Mouse (Mus musculus): ENCODE measurements around the gene Ube2g2. TPM values are rescaled to one million over a fixed set of nuclear protein-coding genes. Genes with fewer than 3 reads are reported as not detected.

Ube2g2 gene
- polyA plus RNA-seq, 1 experiment from 2014 or later = 52.1 TPM

- H3K36me3 ChIP-seq (ENCODE audit: inconsistent target) = peaks cover 85% of the 10 kb centered on the region
- no peak overlapping the region for H3K4me3 ChIP-seq (ENCODE audit: inconsistent target)
- H3K27ac ChIP-seq = no peak overlapping the region
- 89% methylated on average over 6 of the region's 6 CpGs for WGBS (ENCODE audit: missing documents)
- H3K79me2 ChIP-seq (ENCODE audit: inconsistent target) = peaks cover 56% of the 10 kb centered on the region
Measured at GRCm38 (mm10) chr10:77591546-77591945, 30.5 kb upstream of the Ube2g2 start.

GRCm38 (mm10) chr10:77596060-77596459 lies 26.0 kb upstream of the Ube2g2 start:
- WGBS (ENCODE audit: missing documents) = 96% methylated on average over 2 of the region's 2 CpGs

GRCm38 (mm10) chr10:77603021-77603420 lies 19.1 kb upstream of the Ube2g2 start:
- H3K36me3 ChIP-seq (ENCODE audit: inconsistent target) = peaks cover 8% of the 10 kb centered on the region; the same call in 1 of the 2 replicates
- no peak overlapping the region for H3K27ac ChIP-seq
- peaks cover 14% of the 10 kb centered on the region for H3K79me2 ChIP-seq (ENCODE audit: inconsistent target)
- WGBS (ENCODE audit: missing documents) = 88% methylated on average over 4 of the region's 4 CpGs
- H3K4me3 ChIP-seq (ENCODE audit: inconsistent target) = no peak overlapping the region

More at GRCm38 (mm10) chr10:77596060-77596459, 26.0 kb upstream of the Ube2g2 start:
- H3K79me2 ChIP-seq (ENCODE audit: inconsistent target) = peaks cover 10% of the 10 kb centered on the region
- no peak overlapping the region for H3K4me3 ChIP-seq (ENCODE audit: inconsistent target)
- H3K27ac ChIP-seq = no peak overlapping the region
- H3K36me3 ChIP-seq (ENCODE audit: inconsistent target) = peaks cover 73% of the 10 kb centered on the region

- Histone ChIP-seq H3K27ac (no peak overlapping the region), H3K36me3 (ENCODE audit: inconsistent target) (no peaks in the 10 kb centered on the region; the same call in 1 of the 2 replicates), H3K4me3 (ENCODE audit: inconsistent target) (no peak overlapping the region), H3K79me2 (ENCODE audit: inconsistent target) (peaks cover 25% of the 10 kb centered on the region)
- 98% methylated on average over 6 of the region's 6 CpGs for WGBS (ENCODE audit: missing documents)
Measured at GRCm38 (mm10) chr10:77604111-77604510, 18.0 kb upstream of the Ube2g2 start.

GRCm38 (mm10) chr10:77604958-77605357 lies 17.1 kb upstream of the Ube2g2 start:
- Histone ChIP-seq H3K36me3 (ENCODE audit: inconsistent target) (peaks cover 2% of the 10 kb centered on the region; the same call in 1 of the 2 replicates), H3K27ac (no peak overlapping the region), H3K79me2 (ENCODE audit: inconsistent target) (peaks cover 34% of the 10 kb centered on the region), H3K4me3 (ENCODE audit: inconsistent target) (no peak overlapping the region)
- WGBS (ENCODE audit: missing documents) = 74% methylated on average over 5 of the region's 5 CpGs

- H3K27ac ChIP-seq = peak overlapping the region; percentile 36
- WGBS (ENCODE audit: missing documents) = 43% methylated on average over 1 of the region's 1 CpGs
- H3K4me3 ChIP-seq (ENCODE audit: inconsistent target) = no peak overlapping the region
- peaks cover 38% of the 10 kb centered on the region for H3K79me2 ChIP-seq (ENCODE audit: inconsistent target)
- peaks cover 6% of the 10 kb centered on the region for H3K36me3 ChIP-seq (ENCODE audit: inconsistent target)
Measured at GRCm38 (mm10) chr10:77605368-77605767, 16.7 kb upstream of the Ube2g2 start.

- H3K36me3 ChIP-seq (ENCODE audit: inconsistent target) = peaks cover 14% of the 10 kb centered on the region
- 1% methylated on average over 102 of the region's 119 CpGs for WGBS (ENCODE audit: missing documents)
Measured at GRCm38 (mm10) chr10:77605908-77606826, 15.9 kb upstream of the Ube2g2 start, which contains the start of the genes Sumo3 and Gm49325. Gene Sumo3 (plus strand): TSS chr10:77606097. Gene Gm49325 (plus strand): TSS chr10:77606197.

GRCm38 (mm10) chr10:77606855-77607254 lies 15.2 kb upstream of the Ube2g2 start:
- Histone ChIP-seq H3K27ac (peak overlapping the region; percentile 76), H3K36me3 (ENCODE audit: inconsistent target) (peaks cover 21% of the 10 kb centered on the region), H3K79me2 (ENCODE audit: inconsistent target) (peaks cover 53% of the 10 kb centered on the region), H3K4me3 (ENCODE audit: inconsistent target) (peak overlapping the region; percentile 70)
- 10% methylated on average over 7 of the region's 7 CpGs for WGBS (ENCODE audit: missing documents)

More at GRCm38 (mm10) chr10:77605908-77606826, 15.9 kb upstream of the Ube2g2 start, which contains the start of the genes Sumo3 and Gm49325:
- Histone ChIP-seq H3K79me2 (ENCODE audit: inconsistent target) (peaks cover 46% of the 10 kb centered on the region), H3K4me3 (ENCODE audit: inconsistent target) (peak within 1 kb of the TSS; percentile 70), H3K27ac (peak within 1 kb of the TSS; percentile 76)

- H3K27ac ChIP-seq = peak overlapping the region; percentile 76
- WGBS (ENCODE audit: missing documents) = 22% methylated on average over 5 of the region's 5 CpGs
- H3K36me3 ChIP-seq (ENCODE audit: inconsistent target) = peaks cover 21% of the 10 kb centered on the region
- peaks cover 59% of the 10 kb centered on the region for H3K79me2 ChIP-seq (ENCODE audit: inconsistent target)
- peak overlapping the region; percentile 70 for H3K4me3 ChIP-seq (ENCODE audit: inconsistent target)
Measured at GRCm38 (mm10) chr10:77607441-77607840, 14.6 kb upstream of the Ube2g2 start.

- Histone ChIP-seq H3K36me3 (ENCODE audit: inconsistent target) (peaks cover 21% of the 10 kb centered on the region), H3K79me2 (ENCODE audit: inconsistent target) (peaks cover 67% of the 10 kb centered on the region), H3K4me3 (ENCODE audit: inconsistent target) (no peak overlapping the region), H3K27ac (no peak overlapping the region)
- WGBS (ENCODE audit: missing documents) = 93% methylated on average over 8 of the region's 8 CpGs
Measured at GRCm38 (mm10) chr10:77608589-77608988, 13.5 kb upstream of the Ube2g2 start.

GRCm38 (mm10) chr10:77610221-77610961 lies 11.7 kb upstream of the Ube2g2 start:
- peaks cover 79% of the 10 kb centered on the region for H3K79me2 ChIP-seq (ENCODE audit: inconsistent target)
- peaks cover 21% of the 10 kb centered on the region for H3K36me3 ChIP-seq (ENCODE audit: inconsistent target)
- 82% methylated on average over 8 of the region's 8 CpGs for WGBS (ENCODE audit: missing documents)
- H3K27ac ChIP-seq = no peak overlapping the region
- no peak overlapping the region for H3K4me3 ChIP-seq (ENCODE audit: inconsistent target)

GRCm38 (mm10) chr10:77613409-77613808 lies 8.7 kb upstream of the Ube2g2 start:
- 54% methylated on average over 3 of the region's 3 CpGs for WGBS (ENCODE audit: missing documents)
- no peak overlapping the region for H3K4me3 ChIP-seq (ENCODE audit: inconsistent target)
- peaks cover 63% of the 10 kb centered on the region for H3K79me2 ChIP-seq (ENCODE audit: inconsistent target)
- peak overlapping the region; percentile 77 for H3K27ac ChIP-seq
- peaks cover 39% of the 10 kb centered on the region for H3K36me3 ChIP-seq (ENCODE audit: inconsistent target)

GRCm38 (mm10) chr10:77615647-77616046 lies 6.4 kb upstream of the Ube2g2 start:
- 97% methylated on average over 7 of the region's 8 CpGs for WGBS (ENCODE audit: missing documents)
- Histone ChIP-seq H3K79me2 (ENCODE audit: inconsistent target) (peaks cover 40% of the 10 kb centered on the region), H3K36me3 (ENCODE audit: inconsistent target) (peaks cover 30% of the 10 kb centered on the region), H3K4me3 (ENCODE audit: inconsistent target) (no peak overlapping the region), H3K27ac (no peak overlapping the region)

GRCm38 (mm10) chr10:77616166-77616565 lies 5.9 kb upstream of the Ube2g2 start:
- H3K36me3 ChIP-seq (ENCODE audit: inconsistent target) = peaks cover 25% of the 10 kb centered on the region

More at GRCm38 (mm10) chr10:77616166-77616565, 5.9 kb upstream of the Ube2g2 start:
- H3K27ac ChIP-seq = no peak overlapping the region
- H3K79me2 ChIP-seq (ENCODE audit: inconsistent target) = peaks cover 35% of the 10 kb centered on the region
- 96% methylated on average over 9 of the region's 9 CpGs for WGBS (ENCODE audit: missing documents)
- no peak overlapping the region for H3K4me3 ChIP-seq (ENCODE audit: inconsistent target)
